24 mouse cellular contexts compared by ENCODE assay signal in genomic region chr16:21547446-21547845, GRCm38 (mm10).
DNase-seq lines count a peak whose midpoint lies in the region; ATAC-seq lines count a peak whose summit lies in the region.
"Had no signal": no experiment of that assay in that cellular context is flagged by ENCODE, and none has a peak within 500 bp of the region (broad histone marks: within the 10 kb centered on the region; RNA-seq: fewer than 3 reads in every experiment).

No protein-coding gene starts in this region.

- no peak overlapping the region for H3K4me2 ChIP-seq in midbrain, embryonic 16.5 days (ENCODE audit: low read length)
- H3K4me2 ChIP-seq: embryonic facial prominence, embryonic 12.5 days; embryonic facial prominence, embryonic 15.5 days; heart, embryonic 11.5 days; hindbrain, embryonic 13.5 days had no signal

- H3K4me3 ChIP-seq in midbrain, embryonic 10.5 days = no peak overlapping the region
- H3K4me3 ChIP-seq in midbrain, embryonic 16.5 days (ENCODE audit: low read depth, low read length) = no peak overlapping the region
- H3K4me3 ChIP-seq: embryonic facial prominence, embryonic 12.5 days; embryonic facial prominence, embryonic 15.5 days; hindbrain, embryonic 10.5 days; hindbrain, embryonic 13.5 days had no signal

- ATAC-seq in midbrain, embryonic 16.5 days = no peak
- ATAC-seq: forebrain, embryonic 14.5 days; forebrain, postnatal 0 days; hindbrain, embryonic 16.5 days; Patski had no signal

- WGBS in midbrain, embryonic 10.5 days = 59% methylated on average over 5 of the region's 5 CpGs
- WGBS in midbrain, embryonic 16.5 days = 55% methylated on average over 5 of the region's 5 CpGs

- peaks cover 16% of the 10 kb centered on the region for H3K4me1 ChIP-seq in midbrain, embryonic 10.5 days
- H3K4me1 ChIP-seq in midbrain, embryonic 16.5 days (ENCODE audit: control insufficient read depth, insufficient read depth, low read length) = peaks cover 5% of the 10 kb centered on the region; the same call in 1 of the 2 replicates
- H3K4me1 ChIP-seq: embryonic facial prominence, embryonic 12.5 days; embryonic facial prominence, embryonic 15.5 days; hindbrain, embryonic 10.5 days; hindbrain, embryonic 13.5 days had no signal

- DNase-seq in midbrain, embryonic 10.5 days (ENCODE audit: low spot score) = peak; percentile 40
- peak; percentile 7 for DNase-seq in mesoderm, embryonic 11.5 days (ENCODE audit: low read depth, low spot score)
- DNase-seq in retina, embryonic 14.5 days (ENCODE audit: low spot score) = peak; percentile 32
- no peak for DNase-seq in cerebellum, adult 18-20 months
- no peak for DNase-seq in frontal cortex, postnatal 14 days (ENCODE audit: low spot score in 2 of 2)
- DNase-seq: adrenal gland, postnatal 10 days; adrenal gland, postnatal 36 days; B cell, adult 2 months; cerebellum, adult 2 months; cerebellum, adult 9-11 months; cerebellum, postnatal 25 days; forebrain, postnatal 0 days; gastrocnemius, postnatal 25 days had no signal

- no peak overlapping the region for H3K9ac ChIP-seq in midbrain, embryonic 16.5 days (ENCODE audit: low read depth, low read length)
- H3K9ac ChIP-seq: embryonic facial prominence, embryonic 12.5 days; embryonic facial prominence, embryonic 15.5 days; forebrain, postnatal 0 days; hindbrain, embryonic 13.5 days had no signal

- H3K27me3 ChIP-seq in midbrain, embryonic 10.5 days (ENCODE audit: low read depth, poor library complexity, severe bottlenecking) = no peaks in the 10 kb centered on the region
- H3K27me3 ChIP-seq in midbrain, embryonic 16.5 days (ENCODE audit: control insufficient read depth, insufficient read depth, low read depth, low read length) = no peaks in the 10 kb centered on the region
- H3K27me3 ChIP-seq: CH12.LX; embryonic facial prominence, embryonic 12.5 days; embryonic facial prominence, embryonic 15.5 days; hindbrain, embryonic 13.5 days; Patski had no signal

- H3K9me3 ChIP-seq in midbrain, embryonic 10.5 days (replicated peaks) = no peaks in the 10 kb centered on the region
- no peaks in the 10 kb centered on the region for H3K9me3 ChIP-seq in midbrain, embryonic 16.5 days (replicated peaks; ENCODE audit: control insufficient read depth, low read length, poor library complexity, severe bottlenecking)
- H3K9me3 ChIP-seq: embryonic facial prominence, embryonic 12.5 days; embryonic facial prominence, embryonic 15.5 days; G1E; hindbrain, embryonic 10.5 days; hindbrain, embryonic 13.5 days had no signal

- no peaks in the 10 kb centered on the region for H3K36me3 ChIP-seq in midbrain, embryonic 10.5 days
- 0 out of 2 replicates have a peak, but pooled peaks cover 2% of the 10 kb centered on the region for H3K36me3 ChIP-seq in midbrain, embryonic 16.5 days (ENCODE audit: control insufficient read depth, insufficient read depth, low read length)
- H3K36me3 ChIP-seq: embryonic facial prominence, embryonic 12.5 days; hindbrain, embryonic 10.5 days had no signal

- no peak overlapping the region for H3K27ac ChIP-seq in midbrain, embryonic 10.5 days (replicated peaks)
- H3K27ac ChIP-seq in midbrain, embryonic 16.5 days (ENCODE audit: low read length) = no peak overlapping the region
- H3K27ac ChIP-seq: embryonic facial prominence, embryonic 12.5 days; embryonic facial prominence, embryonic 15.5 days; hindbrain, embryonic 10.5 days; hindbrain, embryonic 13.5 days had no signal

Comparison
In these comparisons a context has a peak if more than half of its experiments do, and no peak if none do; other contexts are left out.
1. DNase-seq: peak in midbrain, embryonic 10.5 days (single experiment), mesoderm, embryonic 11.5 days (single experiment) and retina, embryonic 14.5 days (single experiment); none in cerebellum, adult 18-20 months (0 of 2) and frontal cortex, postnatal 14 days (0 of 2).